Mouse (Mus musculus) mature B cell (primary cell): Measurements from ENCODE around the gene Defa22.
"Not testable (repeated sequence)": the region's sequence is repeated elsewhere in the genome, so short reads cannot be mapped to it uniquely, and the experiment has no call there.

Experiments
- in situ Hi-C: fragments of 300-500 bp; cut with MboI; formaldehyde crosslinking; loops from 2 replicates; pipeline ENCODE4 v1.14.3; 2019

Gene Defa22

DNA sequence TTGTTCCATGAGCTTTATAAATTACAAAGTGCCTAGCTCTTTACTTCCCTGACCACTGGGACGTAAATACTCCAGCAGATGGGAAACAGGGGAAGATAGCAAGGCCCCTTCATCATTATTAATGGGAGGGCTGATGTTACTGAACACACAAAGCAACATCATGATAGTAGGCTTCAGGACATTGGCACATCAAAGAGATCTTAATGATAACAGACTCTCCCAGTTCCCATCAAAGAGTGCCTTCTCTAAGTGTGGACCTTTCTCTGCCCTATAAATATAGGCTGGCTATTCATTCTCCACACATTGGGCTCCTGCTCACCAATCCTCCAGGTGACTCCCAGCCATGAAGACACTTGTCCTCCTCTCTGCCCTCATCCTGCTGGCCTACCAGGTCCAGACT lies at the start of gene Defa22:
Defa22 (plus strand) TSS at position 301 of the 400 bp plus-strand sequence.
- in situ Hi-C loops, result not testable (repeated sequence)

GRCm38 (mm10) chr8:21134342-21134741 lies 27.7 kb upstream of the Defa22 start, which contains the start of gene Defa30:
Gene Defa30 (plus strand): TSS chr8:21134642.
- in situ Hi-C loops, result not testable (repeated sequence)

GRCm38 (mm10) chr8:21191314-21191713 lies 29.2 kb downstream of the Defa22 start, which contains the start of gene Defa31:
Gene Defa31 (plus strand): TSS chr8:21191614.
- in situ Hi-C loops, result not testable (repeated sequence)

GRCm38 (mm10) chr8:21201261-21201660 lies 39.2 kb downstream of the Defa22 start, which contains the start of gene Gm15293:
Gene Gm15293 (plus strand): TSS chr8:21201561.
- in situ Hi-C loops, result not testable (repeated sequence)
